Mouse (Mus musculus) macrophage (primary cell): Measurements from ENCODE around the gene Gal3st4. TPM values are rescaled to one million over a fixed set of nuclear protein-coding genes. Genes with fewer than 3 reads are reported as not detected.

ENCODE experiments used
- H3K27ac ChIP-seq: fragments of 350-480 bp; formaldehyde crosslinking; 2 replicates; pipeline ENCODE4 v1.9.0; 2021
- H3K36me3 ChIP-seq: fragments of 350-480 bp; formaldehyde crosslinking; 2 replicates; pipeline ENCODE4 v1.9.0; 2021; ENCODE audit errors: inconsistent target
- H3K4me3 ChIP-seq: fragments of 350-480 bp; formaldehyde crosslinking; 2 replicates; pipeline ENCODE4 v1.9.0; 2021; ENCODE audit errors: inconsistent target
- H3K79me2 ChIP-seq: fragments of 350-480 bp; formaldehyde crosslinking; 2 replicates; pipeline ENCODE4 v1.9.0; 2021; ENCODE audit errors: inconsistent target
- WGBS: methylation state at CpG from one replicate; pipeline ENCODE4 v1.1.7; 2026; ENCODE audit warnings: inconsistent platforms; ENCODE audit not compliant: missing documents; 5-methylcytosine and 5-hydroxymethylcytosine counted together
- polyA plus RNA-seq: library from polyadenylated mRNA; stranded (reverse); fragments of 250-400 nt; gene quantifications from 3 replicates; pipeline ENCODE4 v1.2.4, GENCODE M21; 2018; ENCODE audit warnings: inconsistent platforms
- total RNA-seq, 78 experiments: library from RNA; depleted of rRNA; stranded (reverse); fragments of 250-400 nt; gene quantifications; 1 replicate in 9 of 78; 2 replicates in 24 of 78; 3 replicates in 43 of 78; 4 replicates in 2 of 78; pipeline ENCODE4 v1.2.4; 2018; ENCODE audit warnings: inconsistent platforms in 56 of 78

Gene Gal3st4
- total RNA-seq (2018; cell fraction: chromatin; rRNA removed): under 1 TPM in 1 of 26 experiments, not detected in 25; 0.79 TPM
- under 1 TPM in 3 of 26 experiments, not detected in 23; 0.08 to 0.11 (median 0.08) TPM for total RNA-seq (2018; cell fraction: cytosol; rRNA removed)
- total RNA-seq (2018; cell fraction: nucleus; rRNA removed): under 1 TPM in 1 of 26 experiments, not detected in 25; 0.26 TPM
- 0.12 TPM in 1 of 3 replicates, not detected in the others for polyA plus RNA-seq

DNA sequence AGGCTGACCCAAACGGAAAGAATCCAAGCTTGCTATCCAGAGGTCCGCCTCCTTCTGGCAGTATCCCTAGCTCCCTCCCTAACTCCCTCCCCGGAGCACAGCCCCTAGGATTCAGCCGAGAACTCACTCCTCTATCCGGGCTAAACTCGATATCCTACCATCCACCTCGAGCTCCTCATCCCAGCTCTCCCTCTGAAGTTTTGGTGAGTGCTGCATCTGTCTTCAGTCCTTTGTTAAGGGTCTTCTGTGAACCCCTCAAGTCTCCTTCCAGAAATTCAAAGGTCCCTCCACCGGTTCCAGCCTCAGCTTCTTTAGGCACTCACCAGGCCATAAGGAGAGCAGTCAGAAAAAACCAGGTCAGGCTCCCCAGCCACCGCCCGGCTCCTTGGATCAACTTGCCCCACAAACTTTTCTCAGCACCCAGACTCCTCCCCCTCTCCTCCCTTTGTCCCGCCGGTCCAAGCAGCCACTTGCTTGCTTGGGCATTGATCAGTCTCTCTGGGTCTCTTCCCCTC is at the start of gene Gal3st4:
Gene Gal3st4, minus strand, starts transcription at position 432 of the 515 bp plus-strand sequence.
- Histone ChIP-seq H3K36me3 (no peaks in the 10 kb centered on the region), H3K27ac (no peak within 1 kb of the TSS), H3K4me3 (no peak within 1 kb of the TSS), H3K79me2 (no peaks in the 10 kb centered on the region)
- 65% methylated on average over 12 of the region's 12 CpGs for WGBS

- Histone ChIP-seq H3K27ac (no peak overlapping the region), H3K4me3 (no peak overlapping the region), H3K79me2 (no peaks in the 10 kb centered on the region), H3K36me3 (no peaks in the 10 kb centered on the region)
- 87% methylated on average over 3 of the region's 3 CpGs for WGBS
Observed at GRCm38 (mm10) chr5:138312795-138313194, 40.2 kb upstream of the Gal3st4 start.

DNA sequence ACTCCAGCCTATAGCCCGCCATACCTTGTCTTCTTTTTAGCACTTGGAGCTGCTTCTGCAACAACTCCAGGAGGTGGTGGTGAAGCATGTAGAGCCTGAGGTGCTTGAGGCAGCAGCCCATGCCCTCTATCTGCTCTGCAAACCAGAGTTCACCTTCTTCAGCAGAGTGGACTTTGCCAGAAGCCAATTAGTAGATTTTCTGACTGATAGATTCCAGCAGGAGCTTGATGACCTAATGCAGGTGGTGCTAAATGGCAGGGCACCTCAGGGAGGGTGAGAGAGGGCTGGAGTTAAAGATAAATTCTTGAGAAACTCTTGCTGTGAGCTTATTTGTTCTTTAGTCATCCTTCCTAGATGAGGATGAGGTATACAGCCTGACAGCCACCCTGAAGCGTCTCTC is 27.0 kb upstream of the Gal3st4 start:
- 94% methylated on average over 2 of the region's 2 CpGs for WGBS
- Histone ChIP-seq H3K79me2 (no peaks in the 10 kb centered on the region), H3K4me3 (no peak overlapping the region), H3K36me3 (no peaks in the 10 kb centered on the region), H3K27ac (no peak overlapping the region)

- Histone ChIP-seq H3K79me2 (no peaks in the 10 kb centered on the region), H3K27ac (no peak overlapping the region), H3K36me3 (no peaks in the 10 kb centered on the region)
Observed at GRCm38 (mm10) chr5:138294158-138294557, 21.5 kb upstream of the Gal3st4 start.

GRCm38 (mm10) chr5:138291638-138292037 is 19.0 kb upstream of the Gal3st4 start:
- no peak overlapping the region for H3K4me3 ChIP-seq
- H3K79me2 ChIP-seq: no peaks in the 10 kb centered on the region
- WGBS: 100% methylated on average over 1 of the region's 1 CpGs
- H3K27ac ChIP-seq: no peak overlapping the region
- no peaks in the 10 kb centered on the region for H3K36me3 ChIP-seq

More at GRCm38 (mm10) chr5:138294158-138294557, 21.5 kb upstream of the Gal3st4 start:
- no peak overlapping the region for H3K4me3 ChIP-seq

DNA sequence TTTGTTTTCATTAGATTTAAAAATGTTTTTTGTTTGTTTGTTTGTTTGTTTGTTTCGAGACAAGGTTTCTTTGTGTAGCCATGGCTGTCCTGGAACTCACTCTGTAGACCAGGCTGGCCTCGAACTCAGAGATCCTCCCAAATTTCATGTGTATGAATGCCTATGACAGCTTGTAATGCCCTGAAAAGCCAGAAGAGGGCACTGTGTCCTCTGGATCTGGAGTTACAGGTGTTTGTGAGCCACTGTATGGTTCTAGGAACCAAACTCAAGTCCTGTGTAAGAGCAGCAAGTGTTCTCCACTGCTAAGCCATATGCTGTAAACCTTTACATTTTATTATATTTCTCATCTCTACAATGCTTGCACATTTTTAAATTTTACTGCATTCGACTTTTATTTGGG is 15.2 kb upstream of the Gal3st4 start:
- Histone ChIP-seq H3K4me3 (no peak overlapping the region), H3K36me3 (no peaks in the 10 kb centered on the region), H3K79me2 (no peaks in the 10 kb centered on the region), H3K27ac (no peak overlapping the region)
- WGBS: 83% methylated on average over 3 of the region's 3 CpGs

DNA sequence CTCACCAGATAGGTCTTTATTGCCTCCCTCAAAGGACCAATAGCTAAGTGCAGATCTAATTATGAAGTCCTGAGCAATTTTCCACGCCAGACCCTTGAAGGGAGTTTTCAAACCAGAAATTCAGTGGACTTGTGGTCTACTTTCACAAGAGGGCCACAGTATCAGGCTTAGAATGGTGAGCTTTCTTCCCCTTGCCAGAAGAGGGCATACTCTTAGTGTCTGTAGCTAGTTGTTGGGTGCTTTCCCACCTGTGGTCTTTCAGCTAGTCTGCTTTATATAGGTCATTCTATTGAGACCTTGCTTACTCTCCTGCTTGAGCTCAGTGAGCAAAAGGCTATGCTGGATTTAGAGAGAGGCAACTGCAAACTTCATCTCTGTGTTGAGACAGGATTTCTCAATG is 10.9 kb upstream of the Gal3st4 start:
- Histone ChIP-seq H3K27ac (no peak overlapping the region), H3K36me3 (no peaks in the 10 kb centered on the region), H3K79me2 (no peaks in the 10 kb centered on the region), H3K4me3 (no peak overlapping the region)
- 80% methylated on average over 1 of the region's 1 CpGs for WGBS

DNA sequence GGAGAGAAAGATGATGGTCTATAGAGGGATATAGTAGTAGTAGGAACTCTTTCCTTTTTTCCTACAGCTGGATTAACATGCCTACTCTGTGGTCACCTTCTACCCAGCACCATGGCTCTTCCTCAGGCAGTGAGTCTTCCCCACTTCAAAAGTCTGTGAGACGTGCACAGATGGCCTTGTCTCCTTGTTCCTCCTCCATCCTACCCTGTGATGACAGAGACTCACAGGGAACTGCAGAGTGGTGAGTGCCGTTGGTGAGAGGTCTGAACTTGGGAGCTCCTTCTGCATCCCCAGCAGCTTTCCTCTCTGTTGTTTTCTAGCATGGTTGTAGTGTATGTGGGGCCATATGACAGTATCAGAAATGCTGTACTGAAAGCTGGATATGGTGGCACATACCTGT is 9.2 kb upstream of the Gal3st4 start:
- Histone ChIP-seq H3K36me3 (no peaks in the 10 kb centered on the region), H3K4me3 (no peak overlapping the region), H3K27ac (no peak overlapping the region), H3K79me2 (no peaks in the 10 kb centered on the region)
- WGBS: 68% methylated on average over 2 of the region's 2 CpGs

GRCm38 (mm10) chr5:138280829-138281228 is 8.2 kb upstream of the Gal3st4 start:
- no peaks in the 10 kb centered on the region for H3K79me2 ChIP-seq
- WGBS: 91% methylated on average over 15 of the region's 15 CpGs
- no peak overlapping the region for H3K27ac ChIP-seq
- H3K4me3 ChIP-seq: no peak overlapping the region
- no peaks in the 10 kb centered on the region for H3K36me3 ChIP-seq

- Histone ChIP-seq H3K79me2 (no peaks in the 10 kb centered on the region), H3K36me3 (no peaks in the 10 kb centered on the region), H3K27ac (no peak overlapping the region), H3K4me3 (no peak overlapping the region)
- WGBS: 32% methylated on average over 23 of the region's 26 CpGs
Observed at GRCm38 (mm10) chr5:138280425-138280768, 7.8 kb upstream of the Gal3st4 start.

DNA sequence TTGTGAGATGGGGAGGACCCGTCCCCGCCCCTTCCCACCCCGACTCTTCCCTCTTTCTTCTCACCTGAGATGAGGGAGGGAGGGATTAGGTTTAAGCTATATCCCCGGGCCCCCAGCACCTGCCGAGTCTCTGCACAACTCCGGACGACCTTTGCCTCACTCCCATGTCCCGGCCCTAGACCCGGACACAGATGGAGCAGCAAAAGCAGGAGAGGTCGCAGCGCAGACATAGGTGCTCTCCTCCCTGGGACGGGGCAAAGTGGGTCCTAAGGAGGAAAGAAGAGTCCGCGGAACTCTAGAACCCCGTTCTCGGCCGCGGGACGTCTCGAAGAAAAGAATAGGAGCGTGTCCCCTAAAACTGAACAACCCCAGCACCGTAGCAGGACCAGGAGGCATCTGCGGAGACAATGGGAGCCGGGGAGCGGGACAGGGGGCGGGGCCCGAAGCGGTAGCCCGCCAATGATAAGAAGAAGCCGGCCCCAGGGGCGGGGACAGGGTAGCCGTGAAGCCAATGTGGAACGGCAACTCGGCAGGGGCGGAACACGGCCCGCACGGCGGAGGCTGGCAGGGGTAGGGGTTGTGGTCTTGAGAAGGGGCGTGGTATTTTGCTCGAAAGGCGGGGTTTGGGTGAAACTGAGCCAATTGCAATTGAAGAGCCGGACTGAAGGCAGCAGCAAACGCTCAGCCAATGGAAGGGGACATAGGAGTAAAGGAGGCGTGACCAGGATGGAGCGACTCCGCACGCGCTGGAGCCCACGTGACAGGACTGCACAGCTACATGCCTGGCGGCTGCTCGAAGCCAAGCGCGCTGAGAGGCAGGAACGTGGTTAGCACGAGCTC is 7.2 kb upstream of the Gal3st4 start, which contains the start of the genes Gm43720, Gpc2 and Stag3:
Gene Gm43720, minus strand, starts transcription at position 374 of the 840 bp plus-strand sequence.
Gene Gpc2, minus strand, starts transcription at position 421 of the 840 bp plus-strand sequence.
Gene Stag3, plus strand, starts transcription at position 656 of the 840 bp plus-strand sequence.
- Histone ChIP-seq H3K27ac (no peak within 1 kb of the TSS), H3K36me3 (no peaks in the 10 kb centered on the region), H3K79me2 (no peaks in the 10 kb centered on the region), H3K4me3 (peak within 1 kb of the TSS; percentile 19; the same call in 1 of the 2 replicates)
- WGBS: 5% methylated on average over 51 of the region's 56 CpGs

GRCm38 (mm10) chr5:138277994-138278393 is 5.4 kb upstream of the Gal3st4 start:
- H3K79me2 ChIP-seq: no peaks in the 10 kb centered on the region
- no peaks in the 10 kb centered on the region for H3K36me3 ChIP-seq
- 91% methylated on average over 6 of the region's 7 CpGs for WGBS
- no peak overlapping the region for H3K4me3 ChIP-seq
- no peak overlapping the region for H3K27ac ChIP-seq

- Histone ChIP-seq H3K36me3 (no peaks in the 10 kb centered on the region), H3K79me2 (no peaks in the 10 kb centered on the region), H3K4me3 (no peak overlapping the region), H3K27ac (no peak overlapping the region)
- WGBS: 93% methylated on average over 38 of the region's 41 CpGs
Observed at GRCm38 (mm10) chr5:138275216-138276050, 2.8 kb upstream of the Gal3st4 start.

- Histone ChIP-seq H3K4me3 (no peak overlapping the region), H3K79me2 (no peaks in the 10 kb centered on the region), H3K27ac (no peak overlapping the region), H3K36me3 (no peaks in the 10 kb centered on the region)
- 88% methylated on average over 8 of the region's 8 CpGs for WGBS
Observed at GRCm38 (mm10) chr5:138274186-138274585, 1.5 kb upstream of the Gal3st4 start.
